Mouse (Mus musculus) lung, postnatal 0 days (tissue): ENCODE data around the gene Abat.

ENCODE experiments used
- CTCF ChIP-seq: IDR thresholded peaks from 2 replicates; pipeline ENCODE4 v1.5.1; 2016; ENCODE audit warnings: antibody characterized with exemption, mild to moderate bottlenecking
- EP300 ChIP-seq: IDR thresholded peaks from 2 replicates; pipeline ENCODE4 v1.6.1; 2016; ENCODE audit warnings: antibody characterized with exemption, mild to moderate bottlenecking, control low read depth

DNA sequence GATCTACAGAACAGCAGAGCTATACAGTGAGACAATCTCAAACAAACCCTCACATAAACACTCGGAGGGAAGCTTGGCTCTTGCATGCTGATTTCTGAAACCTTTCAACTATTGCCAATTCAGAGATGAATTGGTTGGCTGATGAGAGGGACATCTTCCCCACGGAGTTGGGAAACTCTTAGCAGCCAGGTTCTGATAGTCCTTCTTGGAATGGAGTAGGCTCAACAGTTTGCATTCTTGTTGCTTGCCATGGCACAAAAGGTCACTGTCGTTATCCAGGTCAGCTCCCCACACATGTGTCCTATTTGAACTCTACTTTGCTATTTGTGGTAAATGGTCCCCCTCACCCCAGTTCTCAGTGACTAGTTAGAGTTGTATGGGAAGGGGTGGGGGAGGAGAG is 12.1 kb downstream of the Abat start:
- TF ChIP-seq EP300, result no peak
- TF ChIP-seq CTCF, result no peak
